Mouse (Mus musculus) spleen, adult 2 months (tissue): ENCODE results near the gene AA467197.

Experiments used
- CTCF ChIP-seq: fragments of 200-500 bp; IDR thresholded peaks from 2 replicates; pipeline ENCODE4 v1.5.1; 2011; ENCODE audit warnings: mild to moderate bottlenecking, inconsistent platforms; ENCODE audit not compliant: insufficient read depth, insufficient read length, insufficient replicate concordance; ENCODE audit errors: extremely low read depth
- POLR2A ChIP-seq: fragments of 200-500 bp; IDR thresholded peaks from 2 replicates; pipeline ENCODE4 v1.6.1; 2011; ENCODE audit warnings: low read depth, low read length, inconsistent platforms

DNA sequence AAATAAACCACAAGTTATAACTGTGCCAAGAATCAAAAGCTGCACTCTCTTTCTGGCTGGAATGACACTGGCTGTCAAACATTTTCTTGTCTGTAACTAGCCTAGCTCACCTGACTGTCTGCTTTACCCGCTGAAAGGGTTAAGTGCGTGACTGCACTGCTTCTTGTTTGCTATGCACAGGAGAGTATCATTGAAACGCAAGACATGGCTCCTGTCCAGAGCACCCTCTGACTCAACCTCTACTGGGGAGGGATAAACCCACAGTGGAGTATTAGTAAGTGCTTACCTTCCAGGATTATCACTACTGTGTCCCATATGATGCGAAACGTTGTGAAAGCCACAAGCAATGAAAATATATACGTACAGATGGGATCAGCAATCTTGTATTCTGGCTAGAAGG is 49.9 kb downstream of the AA467197 start:
- no peak for TF ChIP-seq CTCF
- TF ChIP-seq POLR2A = no peak
